Mouse (Mus musculus) MEL (cell line): ENCODE results near the gene Cdk2ap1. TPM values are rescaled to one million over a fixed set of nuclear protein-coding genes. Genes with fewer than 3 reads are reported as not detected.
"Not testable (repeated sequence)": the region's sequence is repeated elsewhere in the genome, so short reads cannot be mapped to it uniquely, and the experiment has no call there.

ENCODE experiments used
- DNase-seq: peaks from one replicate; pipeline ENCODE4 v3.0.0; 2011; ENCODE audit warnings: low read depth, low spot score
- H3K27ac ChIP-seq: 2 replicates; pipeline ENCODE4 v1.5.1; 2012; ENCODE audit warnings: low read depth, mild to moderate bottlenecking, control low read depth, low read length, moderate library complexity; ENCODE audit not compliant: control insufficient read depth
- H3K27me3 ChIP-seq, 2 experiments: fragments of 150-350 bp in 1 of 2; sonication (generic) in 1 of 2; 2 replicates each; pipeline ENCODE4 v1.6.1; 2012; ENCODE audit warnings: low read length in 2 of 2, mild to moderate bottlenecking in 2 of 2, improper control_type of control experiment in 1 of 2, moderate library complexity in 1 of 2; ENCODE audit not compliant: insufficient read depth in 2 of 2, control insufficient read depth in 1 of 2
- H3K36me3 ChIP-seq, 2 experiments: 2 replicates each; pipeline ENCODE4 v1.6.1; 2012 to 2014; ENCODE audit warnings: low read length in 2 of 2, improper control_type of control experiment in 1 of 2, inconsistent platforms in 1 of 2, mild to moderate bottlenecking in 1 of 2; ENCODE audit not compliant: insufficient read depth in 2 of 2, control insufficient read depth in 1 of 2
- H3K4me1 ChIP-seq, 2 experiments: fragments of 150-350 bp in 1 of 2; sonication (generic) in 1 of 2; 2 replicates each; pipeline ENCODE4 v1.6.1; 2012; ENCODE audit warnings: low read length in 2 of 2, improper control_type of control experiment in 1 of 2, mild to moderate bottlenecking in 1 of 2; ENCODE audit not compliant: insufficient read depth in 2 of 2, control insufficient read depth in 1 of 2
- H3K4me3 ChIP-seq, 2 experiments: fragments of 150-350 bp in 1 of 2; sonication (generic) in 1 of 2; 2 replicates each; pipeline ENCODE4 v1.5.1; 2012; ENCODE audit warnings: low read depth in 2 of 2, low read length in 2 of 2, mild to moderate bottlenecking in 2 of 2, moderate library complexity in 2 of 2, control low read depth in 1 of 2, improper control_type of control experiment in 1 of 2; ENCODE audit not compliant: control insufficient read depth in 1 of 2, insufficient read depth in 1 of 2
- H3K79me2 ChIP-seq: 2 replicates; pipeline ENCODE4 v1.6.1; 2012; ENCODE audit warnings: mild to moderate bottlenecking, low read length, moderate library complexity; ENCODE audit not compliant: control insufficient read depth, poor library complexity, insufficient read depth
- H3K9ac ChIP-seq: 2 replicates; pipeline ENCODE4 v1.6.1; 2012; ENCODE audit warnings: low read depth, mild to moderate bottlenecking, control low read depth, low read length, moderate library complexity; ENCODE audit not compliant: control insufficient read depth, poor library complexity, severe bottlenecking
- H3K9me3 ChIP-seq: fragments of 150-350 bp; sonication (generic); replicated peaks from 2 replicates; pipeline ENCODE4 v1.6.1; 2012; ENCODE audit warnings: mild to moderate bottlenecking, low read length, improper control_type of control experiment, moderate library complexity; ENCODE audit not compliant: insufficient read depth
- CHD1 ChIP-seq: IDR thresholded peaks from 2 replicates; pipeline ENCODE4 v1.6.1; 2012; ENCODE audit warnings: low read depth, mild to moderate bottlenecking, inconsistent platforms, low read length, improper control_type of control experiment
- GABPA ChIP-seq: IDR thresholded peaks from 2 replicates; pipeline ENCODE4 v1.6.1; 2012; ENCODE audit warnings: low read depth, mild to moderate bottlenecking, inconsistent platforms, low read length, improper control_type of control experiment, moderate library complexity
- HCFC1 ChIP-seq: IDR thresholded peaks from 2 replicates; pipeline ENCODE4 v1.6.1; 2012; ENCODE audit warnings: low read depth, mild to moderate bottlenecking, inconsistent platforms, low read length, improper control_type of control experiment, moderate library complexity
- JUND ChIP-seq: IDR thresholded peaks from 2 replicates; pipeline ENCODE4 v1.6.1; 2011; ENCODE audit warnings: low read depth, mild to moderate bottlenecking, improper control_type of control experiment, low read length
- KAT2A ChIP-seq: conservative IDR thresholded peaks from 2 replicates; pipeline ENCODE4 v1.6.1; 2012; ENCODE audit warnings: low read depth, low read length, improper control_type of control experiment, inconsistent platforms
- MXI1 ChIP-seq: IDR thresholded peaks from 2 replicates; pipeline ENCODE4 v1.6.1; 2011; ENCODE audit warnings: mild to moderate bottlenecking, low read depth, low read length, improper control_type of control experiment
- MYC ChIP-seq: IDR thresholded peaks from 2 replicates; pipeline ENCODE4 v1.6.1; 2011; ENCODE audit warnings: low read depth, mild to moderate bottlenecking, low read length, improper control_type of control experiment, moderate library complexity
- NELFE ChIP-seq: IDR thresholded peaks from 2 replicates; pipeline ENCODE4 v1.6.1; 2011; ENCODE audit warnings: low read depth, low read length, improper control_type of control experiment
- POLR2A ChIP-seq, 2 experiments: IDR thresholded peaks; 2 replicates each; pipeline ENCODE4 v1.6.1; 2011 to 2012; ENCODE audit warnings: low read length in 2 of 2, mild to moderate bottlenecking in 2 of 2, control low read depth in 1 of 2, improper control_type of control experiment in 1 of 2, low read depth in 1 of 2, moderate library complexity in 1 of 2; ENCODE audit not compliant: control insufficient read depth in 1 of 2, insufficient read depth in 1 of 2, poor library complexity in 1 of 2
- RCOR1 ChIP-seq: IDR thresholded peaks from 2 replicates; pipeline ENCODE4 v1.6.1; 2012; ENCODE audit warnings: low read depth, mild to moderate bottlenecking, inconsistent platforms, low read length, improper control_type of control experiment
- USF1 ChIP-seq: IDR thresholded peaks from 2 replicates; pipeline ENCODE4 v1.6.1; 2014; ENCODE audit warnings: low read depth, mild to moderate bottlenecking, inconsistent platforms, low read length, improper control_type of control experiment, moderate library complexity
- USF2 ChIP-seq, 2 experiments: IDR thresholded peaks; 2 replicates each; pipeline ENCODE4 v1.6.1; 2011 to 2012; ENCODE audit warnings: improper control_type of control experiment in 2 of 2, low read length in 2 of 2, borderline replicate concordance in 1 of 2, inconsistent platforms in 1 of 2, low read depth in 1 of 2, mild to moderate bottlenecking in 1 of 2; ENCODE audit not compliant: insufficient read depth in 1 of 2
- polyA plus RNA-seq, 2 experiments: library from polyadenylated mRNA; stranded (reverse) in 1 of 2; unstranded in 1 of 2; fragments of >175 nt in 1 of 2; fragments of >200 nt in 1 of 2; gene quantifications; 2 replicates each; pipeline versions ENCODE4 v1.2.1 to v1.2.4; 2012; ENCODE audit warnings: low replicate concordance in 2 of 2, low read depth in 1 of 2; ENCODE audit not compliant: insufficient read length in 2 of 2, insufficient read depth in 1 of 2, missing spikeins in 1 of 2
- total RNA-seq: library from RNA; depleted of rRNA; stranded (reverse); fragments of 300-350 nt; gene quantifications from 2 replicates; pipeline ENCODE4 v1.2.3, GENCODE M21; 2012

Cdk2ap1 gene
- total and polyA plus RNA-seq, 3 experiments = 110 to 430 TPM; not detected in 1

DNA sequence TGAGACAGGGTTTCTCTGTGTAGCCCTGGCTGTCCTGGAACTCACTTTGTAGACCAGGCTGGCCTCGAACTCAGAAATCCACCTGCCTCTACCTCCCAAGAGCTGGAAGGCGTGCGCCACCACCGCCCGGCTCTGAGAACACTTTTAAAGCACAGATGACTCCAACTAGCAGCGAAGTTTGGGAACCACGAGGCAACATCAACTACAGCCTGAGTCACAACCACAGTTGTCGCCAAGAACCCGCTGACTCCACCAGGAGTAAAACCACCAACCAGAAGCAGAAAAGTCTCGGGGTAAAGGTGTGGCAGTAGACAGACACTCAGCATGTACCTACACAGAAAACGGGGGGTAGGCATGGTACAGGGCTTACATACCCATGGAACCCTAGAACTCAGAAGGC, 52.8 kb downstream of the Cdk2ap1 start:
- no peak for DNase-seq
- TF ChIP-seq MYC (no peak), POLR2A (IDR thresholded peaks at IDR 0.05; ENCODE audit: control insufficient read depth in 1 of 2, insufficient read depth in 1 of 2, low read depth in 1 of 2, low read length in 2 of 2, poor library complexity in 1 of 2) (no peak), KAT2A (no peak), MXI1 (no peak), RCOR1 (no peak), NELFE (no peak)
- H3K9ac ChIP-seq = no peak overlapping the region
- H3K27me3 ChIP-seq = no peaks in the 10 kb centered on the region
- H3K79me2 ChIP-seq = no peaks in the 10 kb centered on the region
- H3K9me3 ChIP-seq = no peaks in the 10 kb centered on the region
- no peak overlapping the region for H3K27ac ChIP-seq
- peaks cover 0 to 4% of the 10 kb centered on the region in 2 experiments; a peak in 2 of 4 replicates for H3K36me3 ChIP-seq
- no peaks in the 10 kb centered on the region for H3K4me1 ChIP-seq
- H3K4me3 ChIP-seq = no peak overlapping the region

DNA sequence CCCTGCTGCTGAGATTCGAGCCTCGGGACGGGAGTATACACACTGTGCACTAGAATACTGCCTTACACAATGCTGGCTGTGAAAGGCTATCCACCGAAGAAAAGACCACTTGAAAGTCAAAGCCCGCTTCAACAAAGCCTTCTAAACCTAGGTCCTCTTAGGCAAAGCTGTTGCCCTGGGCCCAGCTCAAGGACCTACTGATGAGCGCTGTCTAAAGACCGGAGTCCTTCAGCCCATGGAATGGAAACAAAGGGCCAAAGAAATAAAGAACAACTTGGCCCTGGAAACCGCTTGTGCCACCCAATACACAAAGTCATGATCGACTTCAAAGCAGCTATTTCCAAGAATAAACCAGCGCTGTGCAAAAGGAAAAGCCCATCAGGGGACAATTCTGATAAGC, 53.7 kb downstream of the Cdk2ap1 start:
- H3K4me1 ChIP-seq = no peaks in the 10 kb centered on the region
- no peak overlapping the region for H3K4me3 ChIP-seq
- H3K9ac ChIP-seq = no peak overlapping the region
- H3K9me3 ChIP-seq = no peaks in the 10 kb centered on the region
- no peaks in the 10 kb centered on the region; a peak in 2 of 4 replicates for H3K36me3 ChIP-seq
- no peaks in the 10 kb centered on the region for H3K79me2 ChIP-seq
- TF ChIP-seq USF2 (IDR thresholded peaks at IDR 0.05; ENCODE audit: borderline replicate concordance in 1 of 2, insufficient read depth in 1 of 2, low read depth in 1 of 2, low read length in 2 of 2) = no peak
- no peak for TF ChIP-seq HCFC1
- TF ChIP-seq JUND = no peak
- no peak for TF ChIP-seq USF1
- DNase-seq = no peak
- no peaks in the 10 kb centered on the region for H3K27me3 ChIP-seq
- no peak overlapping the region for H3K27ac ChIP-seq

GRCm38 (mm10) chr5:124302853-124303252, 60.0 kb downstream of the Cdk2ap1 start:
- H3K9me3 ChIP-seq, DNase-seq, H3K4me3 ChIP-seq, H3K9ac ChIP-seq, H3K36me3 ChIP-seq, H3K4me1 ChIP-seq, H3K27ac ChIP-seq, H3K27me3 ChIP-seq, H3K79me2 ChIP-seq: not testable (repeated sequence)

- Histone ChIP-seq H3K9ac (no peak overlapping the region), H3K4me1 (no peaks in the 10 kb centered on the region), H3K27ac (no peak overlapping the region), H3K4me3 (no peak overlapping the region), H3K27me3 (no peaks in the 10 kb centered on the region), H3K36me3 (peaks cover 0 to 3% of the 10 kb centered on the region in 2 experiments; a peak in 2 of 4 replicates), H3K79me2 (no peaks in the 10 kb centered on the region), H3K9me3 (no peaks in the 10 kb centered on the region)
- no peak for DNase-seq
- TF ChIP-seq MXI1 (no peak), CHD1 (no peak), GABPA (no peak)
These were observed 62.8 kb downstream of the Cdk2ap1 start for GRCm38 (mm10) chr5:124300132-124300531.
